ENCODE assay signal across 12 mouse cellular contexts in the genomic region with DNA sequence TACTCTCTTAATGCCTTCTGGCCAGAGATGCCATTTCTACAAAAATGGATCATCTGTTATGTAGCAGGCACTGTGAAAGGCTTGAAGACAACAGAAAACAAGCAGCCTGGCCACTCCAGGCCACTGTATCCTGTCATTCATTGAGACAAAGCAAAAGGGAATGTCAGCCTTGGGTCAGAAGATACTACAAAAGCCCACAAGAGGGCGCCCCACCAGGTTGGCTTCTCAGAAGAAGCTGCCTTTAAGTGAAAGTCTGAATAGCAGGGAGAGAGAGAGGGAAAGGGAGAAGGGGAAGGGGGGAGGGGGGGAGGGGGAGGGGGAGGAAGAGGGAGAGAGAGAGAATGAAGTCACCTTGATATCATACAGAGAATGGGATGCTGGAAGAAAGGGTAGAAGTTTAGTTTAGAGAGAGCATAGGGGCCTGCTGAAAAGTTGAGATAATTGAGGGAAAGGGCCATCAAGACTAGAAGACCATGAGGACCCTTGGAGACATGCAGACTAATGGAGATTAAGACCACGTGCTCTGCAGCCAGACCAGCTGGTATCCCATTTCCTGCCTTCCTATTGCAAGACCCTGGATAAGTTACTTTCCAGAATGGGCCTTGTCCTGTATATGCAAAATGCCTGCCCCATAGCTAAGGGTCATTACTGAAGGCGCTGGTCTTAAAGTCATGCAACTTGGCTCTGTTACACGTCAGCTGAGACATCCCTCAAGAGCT. TPM values are rescaled to one million over a fixed set of nuclear protein-coding genes. Genes with fewer than 3 reads are reported as not detected.
A peak's percentile ranks its signal among the peaks of the same experiment; 100 is the strongest.
DNase-seq lines count a peak whose midpoint lies in the region; ATAC-seq and TF ChIP-seq lines count a peak whose summit lies in the region.
"Had no signal": no experiment of that assay in that cellular context is flagged by ENCODE, and none has a peak within 500 bp of the region (broad histone marks: within the 10 kb centered on the region; RNA-seq: fewer than 3 reads in every experiment).

No protein-coding gene starts in this region.

- H3K9ac ChIP-seq in liver, embryonic 14.5 days (replicated peaks) = no peak overlapping the region
- H3K9ac ChIP-seq in liver, embryonic 11.5 days (ENCODE audit: low read depth, low read length) = no peak overlapping the region
- H3K9ac ChIP-seq: embryonic facial prominence, embryonic 15.5 days had no signal

- H3K36me3 ChIP-seq in liver, embryonic 14.5 days (replicated peaks; ENCODE audit: control insufficient read depth, insufficient read depth, low read depth) = no peaks in the 10 kb centered on the region
- H3K36me3 ChIP-seq in liver, embryonic 11.5 days (ENCODE audit: control insufficient read depth, insufficient read depth, low read length) = no peaks in the 10 kb centered on the region
- H3K36me3 ChIP-seq in splenic B cell, adult 2 months (ENCODE audit: control insufficient read depth, insufficient read depth, low read length, poor library complexity, severe bottlenecking) = no peaks in the 10 kb centered on the region
- H3K36me3 ChIP-seq: embryonic facial prominence, embryonic 15.5 days had no signal

- H3K27ac ChIP-seq in liver, embryonic 14.5 days = no peak overlapping the region
- H3K27ac ChIP-seq in liver, embryonic 11.5 days (ENCODE audit: low read depth, low read length) = no peak overlapping the region
- H3K27ac ChIP-seq: embryonic facial prominence, embryonic 15.5 days had no signal

- peak; percentile 23 to 58 for DNase-seq in cerebellum, postnatal 14 days
- no peak for DNase-seq in cerebellum, adult 9-11 months
- no peak for DNase-seq in liver, embryonic 14.5 days (ENCODE audit: low read depth in 3 of 3, low spot score in 3 of 3)
- DNase-seq in liver, embryonic 11.5 days (ENCODE audit: low spot score) = no peak
- DNase-seq in T-cell, adult 2 months (ENCODE audit: low spot score) = peak; percentile 42
- DNase-seq in splenic B cell, adult 2 months (ENCODE audit: low read depth, low spot score) = peak; percentile 49
- no peak for DNase-seq in left cerebral cortex, adult 8-10 months (ENCODE audit: low spot score in 2 of 2)
- no peak for DNase-seq in cerebellum, adult 8-10 months

- peak; percentile 51 for TF ChIP-seq CTCF in liver, embryonic 14.5 days (IDR thresholded peaks at IDR 0.05; ENCODE audit: low read depth)

- no peak overlapping the region for H3K4me2 ChIP-seq in liver, embryonic 14.5 days (ENCODE audit: low read depth)
- H3K4me2 ChIP-seq in liver, embryonic 11.5 days = no peak overlapping the region
- H3K4me2 ChIP-seq: embryonic facial prominence, embryonic 15.5 days had no signal

- H3K27me3 ChIP-seq in liver, embryonic 14.5 days (ENCODE audit: control insufficient read depth, insufficient read depth, low read length) = no peaks in the 10 kb centered on the region
- no peaks in the 10 kb centered on the region for H3K27me3 ChIP-seq in liver, embryonic 11.5 days (replicated peaks; ENCODE audit: control insufficient read depth, insufficient read depth, low read length)
- H3K27me3 ChIP-seq in splenic B cell, adult 2 months (ENCODE audit: control insufficient read depth, insufficient read depth, low read length, poor library complexity, severe bottlenecking) = no peaks in the 10 kb centered on the region
- H3K27me3 ChIP-seq: embryonic facial prominence, embryonic 15.5 days had no signal

- ATAC-seq in liver, embryonic 14.5 days (ENCODE audit: insufficient read depth) = no peak
- ATAC-seq in liver, embryonic 11.5 days (replicated peaks; ENCODE audit: low FRiP score) = no peak

- H3K4me1 ChIP-seq in liver, embryonic 14.5 days (replicated peaks; ENCODE audit: control insufficient read depth in 2 of 2, insufficient read depth in 2 of 2, low read length in 1 of 2) = peaks cover 0 to 2% of the 10 kb centered on the region in 2 experiments; a peak in 1 of 4 replicates
- H3K4me1 ChIP-seq in liver, embryonic 11.5 days (replicated peaks; ENCODE audit: control insufficient read depth, insufficient read depth, low read length) = no peaks in the 10 kb centered on the region
- H3K4me1 ChIP-seq: embryonic facial prominence, embryonic 15.5 days had no signal

- TF ChIP-seq EP300 in liver, embryonic 14.5 days (IDR thresholded peaks at IDR 0.05; ENCODE audit: low read depth) = no peak

- H3K4me3 ChIP-seq in liver, embryonic 14.5 days (ENCODE audit: insufficient read depth in 1 of 2, low read depth in 2 of 2, low read length in 2 of 2) = no peak overlapping the region
- no peak overlapping the region for H3K4me3 ChIP-seq in liver, embryonic 11.5 days (ENCODE audit: low read depth, low read length)
- H3K4me3 ChIP-seq: embryonic facial prominence, embryonic 15.5 days had no signal

- no peaks in the 10 kb centered on the region for H3K9me3 ChIP-seq in liver, embryonic 14.5 days (ENCODE audit: control insufficient read depth, low read length)
- H3K9me3 ChIP-seq in liver, embryonic 11.5 days (ENCODE audit: control insufficient read depth, low read length) = no peaks in the 10 kb centered on the region
- H3K9me3 ChIP-seq: embryonic facial prominence, embryonic 15.5 days had no signal

- WGBS in liver, embryonic 14.5 days (ENCODE audit: insufficient replicate concordance) = 47% methylated on average over 4 of the region's 4 CpGs
- WGBS in liver, embryonic 11.5 days = 58% methylated on average over 4 of the region's 4 CpGs

RNA-seq across cellular contexts. Expression of a gene that starts 18.6 kb away (rescaled TPM):
- polyA plus RNA-seq in liver, embryonic 14.5 days (2012; rRNA removed) = 0.03 TPM in 2 replicates
- polyA plus RNA-seq in liver, embryonic 14.5 days (2014; fragmentation: Nextera tagmentation; extraction: Ambion mirVana) = 0.08 TPM in 1 of 2 replicates, not detected in the other
- polyA plus RNA-seq in liver, embryonic 11.5 days (2014; fragmentation: Nextera tagmentation; extraction: Ambion mirVana) = 0.14 and 0.25 TPM in 2 replicates
- under 1 TPM; 0.35 to 0.66 (median 0.42) TPM for total RNA-seq in left cerebral cortex, adult 8-10 months (2022)
- total RNA-seq: liver, adult 2 months; neutrophil, adult 5-6 weeks had no signal

RNA-seq across cellular contexts. Expression of a gene that starts 48.7 kb away (rescaled TPM):
- polyA plus RNA-seq in liver, embryonic 14.5 days (2012; rRNA removed) = 0.10 and 0.15 TPM in 2 replicates
- 0.14 and 0.25 TPM in 2 replicates for polyA plus RNA-seq in liver, embryonic 14.5 days (2014; fragmentation: Nextera tagmentation; extraction: Ambion mirVana)
- 1.2 and 2.0 TPM in 2 replicates for polyA plus RNA-seq in liver, embryonic 11.5 days (2014; fragmentation: Nextera tagmentation; extraction: Ambion mirVana)
- 10 to 100 TPM; 25.7 to 29.8 (median 29.5) TPM for total RNA-seq in left cerebral cortex, adult 8-10 months (2022)
- total RNA-seq: heart, postnatal 10 days; liver, adult 2 months; neutrophil, adult 5-6 weeks had no signal
- polyA plus RNA-seq: liver, adult 2 months had no signal

Comparison
In these comparisons a context has a peak if more than half of its experiments do, and no peak if none do; other contexts are left out.
1. DNase-seq: peak in cerebellum, postnatal 14 days (2 of 2), T-cell, adult 2 months (single experiment) and splenic B cell, adult 2 months (single experiment); none in cerebellum, adult 9-11 months (single experiment), liver, embryonic 14.5 days (0 of 3), liver, embryonic 11.5 days (single experiment), left cerebral cortex, adult 8-10 months (0 of 2) and cerebellum, adult 8-10 months (single experiment).